Mouse (Mus musculus) retina, adult 2 months (tissue): ENCODE results near the gene Ackr4.
A peak's percentile ranks its signal among the peaks of the same experiment; 100 is the strongest.

Source experiments
- DNase-seq: peaks from one replicate; pipeline ENCODE4 v3.0.0-alpha.2; 2012; ENCODE audit warnings: low read depth, low spot score

Gene Ackr4

GRCm38 (mm10) chr9:104106930-104107329, 19.8 kb downstream of the Ackr4 start:
- DNase-seq: no peak

GRCm38 (mm10) chr9:104104986-104105385, 21.7 kb downstream of the Ackr4 start:
- no peak for DNase-seq

- DNase-seq: no peak
Observed at GRCm38 (mm10) chr9:104102901-104103300, 23.8 kb downstream of the Ackr4 start.

GRCm38 (mm10) chr9:104102301-104102700, 24.4 kb downstream of the Ackr4 start:
- no peak for DNase-seq

GRCm38 (mm10) chr9:104101458-104101857, 25.3 kb downstream of the Ackr4 start:
- DNase-seq: no peak

GRCm38 (mm10) chr9:104100822-104101221, 25.9 kb downstream of the Ackr4 start:
- DNase-seq: no peak

GRCm38 (mm10) chr9:104099060-104099459, 27.7 kb downstream of the Ackr4 start:
- no peak for DNase-seq

GRCm38 (mm10) chr9:104098256-104098655, 28.5 kb downstream of the Ackr4 start:
- no peak for DNase-seq

- DNase-seq: no peak
Observed at GRCm38 (mm10) chr9:104092945-104093344, 33.8 kb downstream of the Ackr4 start.

GRCm38 (mm10) chr9:104088555-104088954, 38.2 kb downstream of the Ackr4 start:
- DNase-seq: no peak

- no peak for DNase-seq
Observed at GRCm38 (mm10) chr9:104085730-104086429, 40.9 kb downstream of the Ackr4 start.

- no peak for DNase-seq
Observed at GRCm38 (mm10) chr9:104080038-104080437, 46.7 kb downstream of the Ackr4 start.

- DNase-seq: no peak
Observed at GRCm38 (mm10) chr9:104079379-104079778, 47.4 kb downstream of the Ackr4 start.

- no peak for DNase-seq
Observed at GRCm38 (mm10) chr9:104078780-104079179, 48.0 kb downstream of the Ackr4 start.

- peak; percentile 9 for DNase-seq
Observed at GRCm38 (mm10) chr9:104075808-104076207, 50.9 kb downstream of the Ackr4 start.

- DNase-seq: no peak
Observed at GRCm38 (mm10) chr9:104070863-104071604, 55.7 kb downstream of the Ackr4 start.

- DNase-seq: no peak
Observed at GRCm38 (mm10) chr9:104070241-104070640, 56.5 kb downstream of the Ackr4 start.

GRCm38 (mm10) chr9:104064571-104064970, 62.2 kb downstream of the Ackr4 start:
- no peak for DNase-seq

- peak; percentile 91 for DNase-seq
Observed at GRCm38 (mm10) chr9:104063244-104063961, 63.3 kb downstream of the Ackr4 start, which contains the start of gene Acad11. Gene Acad11 (plus strand): TSS chr9:104063377.

GRCm38 (mm10) chr9:104062430-104063243, 64.1 kb downstream of the Ackr4 start, which contains the start of gene Uba5:
Gene Uba5 (minus strand): TSS chr9:104063134.
- no peak for DNase-seq

- DNase-seq: no peak
Observed at GRCm38 (mm10) chr9:104051028-104051427, 75.7 kb downstream of the Ackr4 start.
